Mouse (Mus musculus): ENCODE results near the gene H1f0.

H1f0 gene

GRCm38 (mm10) chr15:79028237-79028738 lies at the start of gene H1f0:
TSS of gene H1f0 (plus strand) at chr15:79028450.
- DNase-seq (ENCODE audit: low read depth, low spot score) = peak; percentile 91

GRCm38 (mm10) chr15:78978875-78979274 lies 49.4 kb upstream of the H1f0 start:
- DNase-seq (ENCODE audit: low read depth, low spot score) = no peak

GRCm38 (mm10) chr15:78980084-78980483 lies 48.2 kb upstream of the H1f0 start:
- no peak for DNase-seq (ENCODE audit: low read depth, low spot score)

- DNase-seq (ENCODE audit: low read depth, low spot score) = peak; percentile 93
These were observed 45.4 kb upstream of the H1f0 start for GRCm38 (mm10) chr15:78982658-78983435.

- DNase-seq (ENCODE audit: low read depth, low spot score) = peak; percentile 82
These were observed 44.6 kb upstream of the H1f0 start for GRCm38 (mm10) chr15:78983436-78984285.

- DNase-seq (ENCODE audit: low read depth, low spot score) = no peak
These were observed 43.9 kb upstream of the H1f0 start for GRCm38 (mm10) chr15:78984286-78984778.

- DNase-seq (ENCODE audit: low read depth, low spot score) = no peak
These were observed 41.6 kb upstream of the H1f0 start for GRCm38 (mm10) chr15:78986536-78987220.

- DNase-seq (ENCODE audit: low read depth, low spot score) = no peak
These were observed 39.7 kb upstream of the H1f0 start for GRCm38 (mm10) chr15:78988499-78988971.

GRCm38 (mm10) chr15:78989152-78990092 lies 38.8 kb upstream of the H1f0 start:
- DNase-seq (ENCODE audit: low read depth, low spot score) = no peak

- no peak for DNase-seq (ENCODE audit: low read depth, low spot score)
These were observed 38.2 kb upstream of the H1f0 start for GRCm38 (mm10) chr15:78990093-78990463.

GRCm38 (mm10) chr15:78990970-78991525 lies 37.2 kb upstream of the H1f0 start:
- no peak for DNase-seq (ENCODE audit: low read depth, low spot score)

GRCm38 (mm10) chr15:78992235-78992634 lies 36.0 kb upstream of the H1f0 start:
- peak; percentile 25 for DNase-seq (ENCODE audit: low read depth, low spot score)

- DNase-seq (ENCODE audit: low read depth, low spot score) = no peak
These were observed 35.3 kb upstream of the H1f0 start for GRCm38 (mm10) chr15:78992925-78993324.

GRCm38 (mm10) chr15:78995916-78996315 lies 32.3 kb upstream of the H1f0 start:
- DNase-seq (ENCODE audit: low read depth, low spot score) = no peak

GRCm38 (mm10) chr15:78996663-78997062 lies 31.6 kb upstream of the H1f0 start:
- no peak for DNase-seq (ENCODE audit: low read depth, low spot score)

- DNase-seq (ENCODE audit: low read depth, low spot score) = no peak
These were observed 29.9 kb upstream of the H1f0 start for GRCm38 (mm10) chr15:78998348-78998747.

GRCm38 (mm10) chr15:78999586-78999985 lies 28.7 kb upstream of the H1f0 start:
- DNase-seq (ENCODE audit: low read depth, low spot score) = no peak

- peak; percentile 20 for DNase-seq (ENCODE audit: low read depth, low spot score)
These were observed 27.9 kb upstream of the H1f0 start for GRCm38 (mm10) chr15:79000357-79000791.

GRCm38 (mm10) chr15:79001559-79001958 lies 26.7 kb upstream of the H1f0 start:
- no peak for DNase-seq (ENCODE audit: low read depth, low spot score)

- DNase-seq (ENCODE audit: low read depth, low spot score) = peak; percentile 29
These were observed 26.2 kb upstream of the H1f0 start for GRCm38 (mm10) chr15:79002036-79002435.
